Mouse (Mus musculus) adrenal gland, adult 8-10 months (tissue): ENCODE measurements at regions not wholly inside any gene's neighbourhood (a gene's known extent, or its start where the extent isn't known, plus 50 kb on each side); places are given as distances from the start of the nearest gene placed in this dataset.
A peak's percentile ranks its signal among the peaks of the same experiment; 100 is the strongest.

Experiments
- DNase-seq: peaks from one replicate; pipeline ENCODE4 v3.0.0; 2022

DNA sequence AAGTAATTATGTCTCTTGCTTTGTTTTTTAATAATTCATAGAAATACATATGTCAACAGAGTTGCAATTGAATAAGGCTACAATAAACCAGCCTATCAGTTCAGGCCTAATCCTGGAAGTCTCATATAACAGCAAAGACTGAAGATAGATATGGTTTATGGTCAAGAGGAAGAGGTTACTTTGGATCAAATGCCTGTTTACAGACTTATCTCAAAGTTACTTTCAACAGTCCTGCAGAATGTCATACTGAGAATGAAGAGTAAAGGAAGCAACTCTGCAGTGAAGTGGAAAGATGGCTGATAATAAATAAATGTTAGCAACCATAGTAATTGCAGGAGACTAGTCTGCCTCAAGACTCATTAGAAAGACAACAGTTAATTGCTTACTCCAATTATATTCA lies 684.8 kb upstream of the Vstm2a start:
- no peak for DNase-seq

DNA sequence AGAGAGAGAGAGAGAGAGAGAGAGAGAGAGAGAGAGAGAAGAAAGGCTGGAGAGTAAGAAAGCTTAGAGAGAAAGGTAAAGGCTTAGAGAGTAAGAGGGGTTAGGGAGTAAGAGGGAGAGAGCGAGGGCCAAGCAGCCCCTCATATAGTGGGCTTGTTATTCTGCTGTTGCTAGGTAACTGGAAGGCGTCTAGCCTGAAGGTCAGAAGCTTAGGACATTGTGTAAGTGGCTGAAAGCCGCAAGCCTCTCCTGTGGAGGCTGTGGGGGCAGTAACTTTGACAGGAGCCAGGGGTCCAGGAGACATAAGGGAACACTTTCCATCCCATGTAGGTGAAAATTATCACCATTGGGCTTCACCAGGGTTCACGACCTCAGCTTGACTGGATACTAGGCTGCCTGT lies 637.6 kb upstream of the Vstm2a start:
- no peak for DNase-seq

DNA sequence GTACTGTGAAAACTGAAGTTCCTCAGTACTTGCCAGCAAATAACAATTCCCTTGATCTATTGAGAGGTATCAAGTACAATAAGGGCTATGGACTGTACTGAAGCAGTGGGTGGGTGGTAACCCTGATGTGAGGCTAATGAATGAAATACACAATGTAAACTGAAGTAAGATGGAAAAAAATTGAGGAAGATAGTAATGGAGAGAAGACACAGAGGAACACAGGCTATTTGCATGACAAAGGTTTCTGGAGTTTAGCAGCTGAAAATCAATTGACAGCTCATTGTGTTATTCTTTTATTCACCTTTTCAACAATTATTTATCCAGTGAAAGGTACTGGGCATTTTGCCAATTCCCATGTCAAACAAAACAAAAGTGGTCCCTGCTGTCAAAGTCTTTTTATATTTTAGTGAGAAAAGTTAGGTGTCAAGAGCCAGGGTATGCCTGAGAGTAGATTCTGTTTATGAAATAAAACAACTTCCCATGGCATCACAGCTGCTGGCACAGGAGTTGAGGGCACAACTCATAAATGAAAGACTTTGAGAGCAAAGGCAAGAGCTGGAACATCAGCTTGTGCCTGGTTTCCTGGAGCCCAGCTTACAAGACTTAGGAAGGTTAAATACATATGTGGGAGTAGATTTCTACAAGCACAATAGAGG lies 608.4 kb upstream of the Vstm2a start:
- no peak for DNase-seq

DNA sequence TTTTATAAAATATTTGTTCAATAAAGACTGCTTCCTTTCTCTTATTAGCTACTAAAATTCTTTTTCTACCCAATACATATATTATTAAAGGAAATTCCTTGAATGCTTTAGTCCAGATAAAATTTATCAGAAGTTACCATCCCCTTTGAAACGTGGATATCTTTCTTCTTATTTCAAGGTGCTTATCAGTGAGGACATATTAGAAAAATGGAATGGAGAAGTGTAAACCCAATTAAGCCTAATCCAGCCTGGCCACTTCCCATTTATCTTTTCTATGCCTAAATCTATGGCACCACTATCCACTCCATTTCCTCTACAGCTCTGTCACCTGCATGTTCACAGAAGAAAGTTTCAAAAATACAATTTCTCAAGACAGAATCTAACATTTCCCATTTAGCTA lies 568.5 kb upstream of the Vstm2a start:
- no peak for DNase-seq

DNA sequence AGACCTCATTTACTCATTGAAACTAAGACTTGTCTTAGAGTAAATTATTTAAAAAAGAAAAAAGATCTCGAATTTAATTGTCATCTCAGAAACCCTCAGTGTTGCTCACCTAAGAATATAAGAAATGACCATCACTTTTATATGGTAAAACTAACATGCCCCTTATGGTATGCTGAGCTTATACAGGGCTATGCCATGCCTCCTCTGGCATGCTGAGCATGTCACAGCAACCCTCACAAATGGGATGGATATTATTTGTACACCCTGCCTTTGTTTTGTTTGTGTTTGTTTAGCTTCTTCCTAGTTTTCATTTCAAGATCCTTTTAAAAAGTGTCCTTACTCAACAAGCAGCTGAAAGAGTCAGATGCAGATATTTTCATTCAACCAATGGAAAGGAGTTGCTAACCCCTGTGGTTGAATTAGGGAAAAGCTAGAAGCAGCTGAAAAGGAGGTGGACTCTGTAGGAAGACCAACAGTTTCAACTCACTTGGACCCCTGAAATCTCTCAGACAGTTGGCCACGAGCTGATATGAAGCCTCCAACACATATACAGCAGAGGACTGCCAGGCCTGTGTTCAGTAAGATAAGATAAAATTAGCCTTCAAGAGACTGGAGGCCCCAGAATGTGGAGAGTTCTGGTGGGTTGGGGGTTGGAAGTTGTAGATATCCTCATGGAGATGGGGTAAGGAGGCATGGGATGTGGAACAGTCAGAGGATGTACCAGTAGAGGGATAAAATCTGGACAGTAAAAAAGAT lies 559.3 kb upstream of the Vstm2a start:
- DNase-seq = no peak

DNA sequence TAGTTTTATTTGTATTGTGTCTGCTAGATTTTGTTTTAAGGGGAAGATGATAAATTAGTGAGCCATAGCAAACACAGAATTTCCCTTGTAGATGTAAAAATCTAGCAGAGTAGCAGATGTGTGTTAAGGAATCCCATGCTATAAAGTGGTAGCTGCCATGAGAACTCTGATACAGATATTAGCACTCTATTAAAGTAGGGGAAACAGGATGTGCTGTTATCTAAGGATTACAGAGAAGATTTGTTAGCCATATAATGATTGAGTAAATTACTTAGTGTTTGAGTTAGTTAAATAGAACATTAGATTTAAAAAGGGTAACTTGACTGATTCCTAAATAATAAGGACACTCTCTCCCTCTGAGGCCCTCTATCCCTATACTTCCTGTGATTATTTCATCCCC lies 541.5 kb upstream of the Vstm2a start:
- DNase-seq = no peak

DNA sequence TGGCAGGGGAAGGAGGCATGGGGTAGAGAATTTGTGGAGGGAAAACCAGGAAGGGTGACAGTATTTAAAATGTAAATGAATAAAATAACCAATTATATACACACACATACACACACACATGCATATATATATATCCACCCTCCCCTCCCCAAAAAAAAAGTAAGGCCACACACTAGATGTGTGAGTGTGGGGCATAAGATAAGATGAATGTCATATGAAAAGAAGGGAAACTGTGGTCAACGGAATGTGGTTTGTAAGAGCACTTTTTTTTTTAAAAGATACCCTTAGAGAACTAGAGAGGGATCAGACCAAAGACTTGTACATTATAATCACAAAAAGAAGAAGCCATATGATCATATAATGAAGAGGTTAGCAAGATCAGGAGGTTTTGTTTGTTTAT lies 540.0 kb upstream of the Vstm2a start:
- no peak for DNase-seq

DNA sequence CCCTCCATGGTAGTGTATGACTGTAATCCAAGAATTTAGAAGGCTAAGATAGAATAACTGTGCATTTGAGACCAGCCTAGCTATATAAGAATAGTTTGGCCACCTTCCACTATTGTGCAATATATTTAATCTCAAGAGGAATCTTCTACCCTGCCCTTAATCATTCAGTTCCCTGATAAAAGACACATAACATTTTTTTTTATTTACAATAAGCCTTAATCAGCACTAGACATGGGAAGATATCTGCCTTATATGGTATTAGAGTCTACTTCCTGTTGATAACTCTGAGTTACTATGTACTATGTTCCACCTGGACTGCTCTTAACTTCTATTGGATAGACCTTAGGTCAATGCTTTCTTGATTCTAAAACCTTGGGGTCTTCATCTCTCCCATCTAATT lies 519.9 kb upstream of the Vstm2a start:
- no peak for DNase-seq

DNA sequence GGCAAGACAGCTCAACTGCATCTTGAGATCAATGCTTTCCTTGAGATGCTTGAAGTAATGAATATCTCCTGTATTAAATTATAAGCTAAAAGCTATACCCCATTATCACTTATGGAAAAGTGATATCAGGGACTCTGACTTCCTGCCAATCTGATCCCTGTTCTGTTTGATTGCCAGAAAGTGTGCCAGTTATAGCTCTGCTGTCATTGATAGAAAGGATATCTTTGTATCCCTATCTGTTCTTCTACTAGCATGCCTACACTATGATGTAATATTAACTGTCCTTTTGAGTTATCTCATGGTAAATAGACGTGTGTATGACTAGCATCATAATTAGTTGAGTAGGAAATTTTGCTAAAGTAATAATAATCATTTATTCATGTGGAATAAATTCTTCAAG lies 501.5 kb upstream of the Vstm2a start:
- DNase-seq = no peak

DNA sequence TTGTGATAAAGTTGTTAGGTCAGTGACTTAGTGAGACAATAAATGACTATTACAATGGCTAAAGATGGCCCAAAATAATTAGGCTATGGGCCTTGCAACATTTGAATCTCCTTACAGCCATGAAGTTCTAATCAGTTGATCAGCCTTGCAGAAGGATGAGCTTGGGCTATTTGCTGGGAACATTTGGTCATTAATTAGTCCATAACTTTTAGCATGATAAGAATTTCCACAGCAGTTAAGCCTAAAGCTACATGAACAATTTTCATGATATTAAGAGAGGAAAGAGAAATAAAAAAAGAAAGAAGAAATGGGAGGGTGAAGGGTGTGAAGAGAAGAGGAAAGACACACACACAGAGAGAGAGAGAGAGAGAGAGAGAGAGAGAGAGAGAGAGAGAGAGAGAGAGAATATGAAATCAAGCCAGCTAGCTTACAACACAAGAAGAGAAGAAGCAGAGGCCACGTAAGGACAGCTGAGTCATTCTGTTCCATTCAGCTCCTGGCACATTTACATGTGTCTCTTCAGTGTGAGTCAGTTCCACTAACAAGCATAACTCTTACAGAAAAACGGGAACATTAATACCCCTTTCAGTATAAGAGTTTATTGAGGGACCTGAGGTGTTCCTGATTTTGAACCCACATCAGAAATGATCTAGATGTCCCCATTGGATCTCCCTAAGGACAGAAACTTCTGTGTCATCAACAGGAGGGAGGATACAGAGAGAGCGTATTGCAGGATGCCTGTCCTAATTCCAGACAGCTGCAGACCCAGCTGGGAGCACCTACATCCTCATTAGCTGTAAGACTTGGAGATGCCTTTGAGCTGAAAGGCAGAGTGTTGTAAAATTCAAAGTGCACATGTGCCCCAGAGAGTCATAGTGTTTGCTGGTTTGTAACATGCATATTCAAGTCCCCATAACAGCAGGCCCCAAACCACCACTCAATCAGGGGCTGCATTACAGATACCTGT lies 487.6 kb upstream of the Vstm2a start:
- peak; percentile 51 for DNase-seq
